ENCODE assay signal across 1 mouse cellular context in the genomic region with DNA sequence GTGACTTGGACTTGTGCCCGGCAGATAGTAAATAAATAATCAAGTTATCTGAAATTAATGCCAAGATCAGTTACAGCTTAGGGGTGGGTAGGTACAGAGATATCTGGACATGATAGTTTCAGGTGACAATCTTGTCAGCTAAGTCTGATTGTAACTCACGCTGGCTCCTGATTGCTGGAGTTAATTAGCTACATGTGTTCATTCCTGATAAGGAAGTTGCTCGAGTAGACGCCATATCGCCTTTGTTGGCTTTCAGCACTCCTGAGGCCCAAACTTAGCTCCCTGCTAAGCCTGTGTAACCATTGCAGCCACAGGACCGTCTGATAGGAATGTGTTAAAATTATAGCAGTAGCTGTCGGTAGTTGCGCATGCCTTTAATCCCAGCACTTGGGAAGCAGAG.
TF ChIP-seq lines count a peak whose summit lies in the region.

No protein-coding gene starts in this region.

TF ChIP-seq in MEL, 35 proteins besides CTCF, POLR2A, EP300 and RAD21 (continued from another document):
- TF ChIP-seq MYC (IDR thresholded peaks at IDR 0.05; ENCODE audit: low read depth, low read length) (0 out of 2 replicates have a peak, but pooled peaks have one; percentile 31), JUND (IDR thresholded peaks at IDR 0.05; ENCODE audit: low read depth, low read length) (no peak), GATA1 (IDR thresholded peaks at IDR 0.05; ENCODE audit: low read depth, low read length) (peak; percentile 98), ZKSCAN1 (IDR thresholded peaks at IDR 0.05; ENCODE audit: low read depth, low read length) (no peak), MYB (IDR thresholded peaks at IDR 0.05; ENCODE audit: low read depth, low read length) (no peak), KAT2A (conservative IDR thresholded peaks at IDR 0.05; ENCODE audit: low read depth, low read length) (no peak), CHD2 (IDR thresholded peaks at IDR 0.05; ENCODE audit: low read length) (no peak), USF1 (IDR thresholded peaks at IDR 0.05; ENCODE audit: low read depth, low read length) (0 out of 2 replicates have a peak, but pooled peaks have one; percentile 33), ETS1 (IDR thresholded peaks at IDR 0.05; ENCODE audit: low read depth, low read length) (peak; percentile 89), TBP (IDR thresholded peaks at IDR 0.05; ENCODE audit: low read depth, low read length) (no peak; the same call in 1 of the 2 replicates), RCOR1 (IDR thresholded peaks at IDR 0.05; ENCODE audit: low read depth, low read length) (peak; percentile 94), ZC3H11A (IDR thresholded peaks at IDR 0.05; ENCODE audit: low read depth, low read length) (no peak), USF2 (IDR thresholded peaks at IDR 0.05; ENCODE audit: borderline replicate concordance in 1 of 2, insufficient read depth in 1 of 2, low read depth in 1 of 2, low read length in 2 of 2) (no peak), SMC3 (IDR thresholded peaks at IDR 0.05; ENCODE audit: low read depth, low read length) (no peak), MEF2A (IDR thresholded peaks at IDR 0.05; ENCODE audit: extremely low read depth, insufficient replicate concordance, low read depth, low read length, poor library complexity, severe bottlenecking) (no peak), E2F4 (IDR thresholded peaks at IDR 0.05; ENCODE audit: borderline replicate concordance, low read depth, low read length) (no peak), NELFE (IDR thresholded peaks at IDR 0.05; ENCODE audit: low read depth, low read length) (no peak), ELF1 (IDR thresholded peaks at IDR 0.05; ENCODE audit: low read depth, low read length) (no peak), MAFK (IDR thresholded peaks at IDR 0.05; ENCODE audit: borderline replicate concordance, low read depth, low read length) (peak; percentile 67; the same call in 1 of the 2 replicates), TCF12 (IDR thresholded peaks at IDR 0.05; ENCODE audit: low read depth, low read length) (peak; percentile 95), ZNF384 (IDR thresholded peaks at IDR 0.05; ENCODE audit: low read depth, low read length) (peak; percentile 31; the same call in 1 of the 2 replicates), NRF1 (IDR thresholded peaks at IDR 0.05; ENCODE audit: insufficient read depth, low read depth, low read length, poor library complexity, severe bottlenecking) (no peak), MAX (IDR thresholded peaks at IDR 0.05; ENCODE audit: low read length) (peak; percentile 43), MXI1 (IDR thresholded peaks at IDR 0.05; ENCODE audit: low read depth, low read length) (peak; percentile 71), GABPA (IDR thresholded peaks at IDR 0.05; ENCODE audit: low read depth, low read length) (no peak)
